Mouse (Mus musculus) MEL (cell line): ENCODE results near the gene Rnasek.

Experiments
- CHD2 ChIP-seq: IDR thresholded peaks from 2 replicates; pipeline ENCODE4 v1.6.1; 2011; ENCODE audit warnings: low read length, improper control_type of control experiment
- CTCF ChIP-seq, 3 experiments: IDR thresholded peaks in 2 of 3; conservative IDR thresholded peaks in 1 of 3; 2 replicates each; pipeline ENCODE4 v1.5.1; 2011 to 2012; ENCODE audit warnings: low read length in 3 of 3, low read depth in 2 of 3, mild to moderate bottlenecking in 2 of 3, improper control_type of control experiment in 1 of 3, inconsistent platforms in 1 of 3, mixed read lengths in 1 of 3, moderate library complexity in 1 of 3; ENCODE audit not compliant: control insufficient read depth in 1 of 3, insufficient read depth in 1 of 3, poor library complexity in 1 of 3, severe bottlenecking in 1 of 3
- GABPA ChIP-seq: IDR thresholded peaks from 2 replicates; pipeline ENCODE4 v1.6.1; 2012; ENCODE audit warnings: low read depth, mild to moderate bottlenecking, inconsistent platforms, low read length, improper control_type of control experiment, moderate library complexity
- GATA1 ChIP-seq: IDR thresholded peaks from 2 replicates; pipeline ENCODE4 v1.6.1; 2011; ENCODE audit warnings: low read depth, low read length, improper control_type of control experiment
- MAFK ChIP-seq: IDR thresholded peaks from 2 replicates; pipeline ENCODE4 v1.6.1; 2011; ENCODE audit warnings: low read depth, mild to moderate bottlenecking, low read length, improper control_type of control experiment, borderline replicate concordance
- MEF2A ChIP-seq: IDR thresholded peaks from 2 replicates; pipeline ENCODE4 v1.6.1; 2014; ENCODE audit warnings: low read depth, mild to moderate bottlenecking, inconsistent platforms, low read length, improper control_type of control experiment; ENCODE audit not compliant: poor library complexity, insufficient replicate concordance, severe bottlenecking; ENCODE audit errors: extremely low read depth
- NELFE ChIP-seq: IDR thresholded peaks from 2 replicates; pipeline ENCODE4 v1.6.1; 2011; ENCODE audit warnings: low read depth, low read length, improper control_type of control experiment
- NRF1 ChIP-seq: IDR thresholded peaks from 2 replicates; pipeline ENCODE4 v1.6.1; 2014; ENCODE audit warnings: low read depth, mild to moderate bottlenecking, inconsistent platforms, low read length, improper control_type of control experiment, moderate library complexity; ENCODE audit not compliant: poor library complexity, insufficient read depth, severe bottlenecking
- POLR2A ChIP-seq, 2 experiments: IDR thresholded peaks; 2 replicates each; pipeline ENCODE4 v1.6.1; 2011 to 2012; ENCODE audit warnings: low read length in 2 of 2, mild to moderate bottlenecking in 2 of 2, control low read depth in 1 of 2, improper control_type of control experiment in 1 of 2, low read depth in 1 of 2, moderate library complexity in 1 of 2; ENCODE audit not compliant: control insufficient read depth in 1 of 2, insufficient read depth in 1 of 2, poor library complexity in 1 of 2
- RCOR1 ChIP-seq: IDR thresholded peaks from 2 replicates; pipeline ENCODE4 v1.6.1; 2012; ENCODE audit warnings: low read depth, mild to moderate bottlenecking, inconsistent platforms, low read length, improper control_type of control experiment
- TAL1 ChIP-seq: IDR thresholded peaks from 2 replicates; pipeline ENCODE4 v1.6.1; 2012; ENCODE audit warnings: mild to moderate bottlenecking, inconsistent platforms, low read length, moderate library complexity, mixed read lengths
- UBTF ChIP-seq: IDR thresholded peaks from 2 replicates; pipeline ENCODE4 v1.6.1; 2012; ENCODE audit warnings: low read depth, mild to moderate bottlenecking, inconsistent platforms, low read length, improper control_type of control experiment, moderate library complexity, borderline replicate concordance; ENCODE audit not compliant: insufficient read depth

- TF ChIP-seq CTCF (IDR thresholded peaks at IDR 0.05 in 2 of 3, conservative IDR thresholded peaks at IDR 0.05 in 1 of 3; ENCODE audit: control insufficient read depth in 1 of 3, insufficient read depth in 1 of 3, low read depth in 2 of 3, low read length in 3 of 3, poor library complexity in 1 of 3, severe bottlenecking in 1 of 3) (no peak), GATA1 (no peak), POLR2A (IDR thresholded peaks at IDR 0.05; ENCODE audit: control insufficient read depth in 1 of 2, insufficient read depth in 1 of 2, low read depth in 1 of 2, low read length in 2 of 2, poor library complexity in 1 of 2) (no peak), UBTF (no peak), NRF1 (no peak), CHD2 (no peak), MEF2A (no peak), TAL1 (no peak), RCOR1 (no peak), MAFK (no peak), NELFE (no peak), GABPA (no peak)
Observed at GRCm38 (mm10) chr11:70238591-70239440, 826 bp downstream of the Rnasek start.
